Mouse (Mus musculus): Measurements from ENCODE around the gene Rnf214. TPM values are rescaled to one million over a fixed set of nuclear protein-coding genes. Genes with fewer than 3 reads are reported as not detected.

Rnf214 gene
- polyA plus RNA-seq, 1 experiment from 2014 or later = 15.9 TPM

DNA sequence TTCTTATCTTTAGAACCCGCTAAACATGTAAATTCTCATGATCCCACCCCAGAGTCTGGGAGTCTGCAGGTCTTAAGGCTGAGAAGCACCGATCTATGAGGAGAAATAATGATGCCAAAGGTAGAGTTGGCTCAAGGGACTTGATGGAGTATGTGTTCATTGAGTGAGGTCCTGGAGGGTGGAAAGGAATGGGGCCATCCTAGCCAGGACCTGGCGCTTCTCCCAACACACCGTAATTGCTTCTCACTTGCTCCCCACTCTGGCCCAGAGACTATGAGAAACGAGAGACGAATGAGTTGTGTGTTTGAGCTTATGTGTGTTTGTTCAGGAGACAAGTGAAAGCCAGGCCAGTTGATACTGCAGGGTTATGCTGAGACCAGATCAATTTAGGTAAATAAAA lies 65.3 kb downstream of the Rnf214 start:
- DNase-seq = no peak
- H3K4me2 ChIP-seq (ENCODE audit: low read depth, low read length) = peak overlapping the region; percentile 86
- no peaks in the 10 kb centered on the region for H3K9me3 ChIP-seq (ENCODE audit: low read length)
- no peak for TF ChIP-seq EP300 (IDR thresholded peaks at IDR 0.05; ENCODE audit: low read depth)
- TF ChIP-seq CTCF (IDR thresholded peaks at IDR 0.05; ENCODE audit: low read depth) = no peak
- no peaks in the 10 kb centered on the region for H3K27me3 ChIP-seq (ENCODE audit: insufficient read depth, low read length)
- no peak overlapping the region for H3K4me3 ChIP-seq (ENCODE audit: low read depth, low read length)
- H3K9ac ChIP-seq (replicated peaks) = no peak overlapping the region
- ATAC-seq = peak; percentile 47
- H3K27ac ChIP-seq (ENCODE audit: low read depth) = peak overlapping the region; percentile 51; the same call in 1 of the 2 replicates
- 66% methylated on average over 6 of the region's 6 CpGs for WGBS (ENCODE audit: insufficient replicate concordance)
- no peaks in the 10 kb centered on the region for H3K36me3 ChIP-seq (replicated peaks; ENCODE audit: insufficient read depth, low read length)
- peaks cover 33% of the 10 kb centered on the region for H3K4me1 ChIP-seq (ENCODE audit: insufficient read depth)

DNA sequence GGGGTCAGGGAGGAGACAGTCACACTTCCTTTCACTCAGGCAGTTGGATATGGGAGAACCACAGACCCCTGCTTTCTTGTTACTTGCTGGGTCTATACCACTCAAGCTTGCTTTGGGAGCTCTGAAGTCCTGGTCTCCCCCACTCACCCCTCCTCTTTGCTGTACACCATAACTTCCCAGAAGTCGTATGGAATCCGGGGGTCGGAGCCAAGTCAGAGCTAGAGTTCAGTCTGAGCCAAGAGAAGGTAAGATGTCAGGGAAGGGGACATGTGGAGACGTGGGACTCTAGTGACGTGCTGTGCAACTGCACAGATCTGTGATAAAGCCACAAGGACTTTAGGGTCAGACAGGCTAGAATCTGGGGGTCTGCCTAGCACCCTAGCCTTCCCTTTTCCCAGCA lies 66.4 kb downstream of the Rnf214 start:
- H3K4me3 ChIP-seq (ENCODE audit: low read depth, low read length) = peak overlapping the region; percentile 75
- no peak for DNase-seq
- no peaks in the 10 kb centered on the region for H3K36me3 ChIP-seq (replicated peaks; ENCODE audit: insufficient read depth, low read length)
- peaks cover 31% of the 10 kb centered on the region for H3K4me1 ChIP-seq (ENCODE audit: insufficient read depth)
- H3K27me3 ChIP-seq (ENCODE audit: insufficient read depth, low read length) = no peaks in the 10 kb centered on the region
- TF ChIP-seq EP300 (IDR thresholded peaks at IDR 0.05; ENCODE audit: low read depth) (no peak), CTCF (IDR thresholded peaks at IDR 0.05; ENCODE audit: low read depth) (no peak)
- WGBS (ENCODE audit: insufficient replicate concordance) = 58% methylated on average over 5 of the region's 5 CpGs
- peak overlapping the region; percentile 86 for H3K4me2 ChIP-seq (ENCODE audit: low read depth, low read length)
- peak overlapping the region; percentile 36; the same call in 1 of the 2 replicates for H3K27ac ChIP-seq (ENCODE audit: low read depth)
- H3K9me3 ChIP-seq (ENCODE audit: low read length) = no peaks in the 10 kb centered on the region
- H3K9ac ChIP-seq (replicated peaks) = peak overlapping the region; percentile 85
- ATAC-seq = no peak

DNA sequence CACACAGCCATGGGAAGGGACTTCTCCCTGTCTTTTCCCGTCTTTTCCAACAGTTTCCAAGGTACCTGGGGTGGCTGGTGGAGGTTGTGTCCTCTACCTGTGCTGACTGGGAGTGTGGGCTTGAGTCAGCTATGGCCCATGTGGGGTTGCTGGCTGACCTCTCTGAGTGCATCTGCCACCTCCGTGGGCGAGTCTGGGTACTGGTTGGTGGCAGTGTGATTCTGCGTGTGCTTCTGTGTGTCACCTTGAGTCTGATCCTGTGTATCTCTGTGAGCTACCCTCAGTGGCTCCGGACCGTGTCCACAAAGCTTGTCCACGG lies 66.8 kb downstream of the Rnf214 start:
- H3K4me2 ChIP-seq (ENCODE audit: low read depth, low read length) = peak overlapping the region; percentile 86
- no peaks in the 10 kb centered on the region for H3K9me3 ChIP-seq (ENCODE audit: low read length)
- peak overlapping the region; percentile 75 for H3K4me3 ChIP-seq (ENCODE audit: low read depth, low read length)
- H3K4me1 ChIP-seq (ENCODE audit: insufficient read depth) = peaks cover 31% of the 10 kb centered on the region
- no peaks in the 10 kb centered on the region for H3K36me3 ChIP-seq (replicated peaks; ENCODE audit: insufficient read depth, low read length)
- peak overlapping the region; percentile 85 for H3K9ac ChIP-seq (replicated peaks)
- 52% methylated on average over 7 of the region's 7 CpGs for WGBS (ENCODE audit: insufficient replicate concordance)
- DNase-seq = no peak
- peak overlapping the region; percentile 36; the same call in 1 of the 2 replicates for H3K27ac ChIP-seq (ENCODE audit: low read depth)
- TF ChIP-seq CTCF (IDR thresholded peaks at IDR 0.05; ENCODE audit: low read depth) (no peak), EP300 (IDR thresholded peaks at IDR 0.05; ENCODE audit: low read depth) (no peak)
- no peaks in the 10 kb centered on the region for H3K27me3 ChIP-seq (ENCODE audit: insufficient read depth, low read length)
- peak; percentile 48 for ATAC-seq

DNA sequence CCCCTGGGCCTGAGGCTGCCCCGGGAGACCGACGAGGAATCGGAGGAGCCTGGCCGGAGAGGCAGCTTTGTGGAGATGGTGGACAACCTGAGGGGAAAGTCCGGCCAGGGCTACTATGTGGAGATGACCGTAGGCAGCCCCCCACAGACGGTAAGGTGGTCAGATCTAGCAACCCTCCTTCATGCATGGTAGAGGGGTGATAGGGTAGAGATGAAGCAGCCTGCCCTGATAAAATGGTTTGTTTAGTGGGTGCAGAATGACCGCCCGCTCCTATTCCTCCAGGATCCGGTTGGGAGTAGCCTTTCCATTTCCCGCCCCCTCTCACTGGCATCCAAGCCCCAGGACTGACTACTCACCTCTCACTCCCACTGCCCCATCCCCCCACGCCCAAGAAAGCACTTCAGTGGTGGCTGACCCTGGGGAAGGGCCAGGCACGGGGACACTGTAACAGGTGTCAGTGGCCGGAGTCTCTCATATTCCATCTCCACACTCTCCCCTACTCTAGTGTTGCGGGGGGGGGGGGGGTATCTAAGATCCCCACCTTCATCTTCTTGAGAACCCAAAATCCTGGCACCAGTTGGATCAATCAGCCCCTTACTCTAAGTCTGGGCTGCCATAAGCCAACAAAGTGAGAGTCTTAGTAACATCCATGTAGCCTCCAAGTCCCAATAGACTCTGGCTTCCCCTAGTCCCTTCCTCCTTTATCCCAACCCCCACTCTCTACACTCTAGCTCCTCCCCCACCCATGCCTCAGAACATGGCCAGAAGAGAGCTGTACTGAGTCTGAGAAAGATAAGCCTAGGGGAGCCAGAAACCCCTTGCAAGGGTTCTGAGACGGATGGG lies 67.4 kb downstream of the Rnf214 start:
- H3K36me3 ChIP-seq (replicated peaks; ENCODE audit: insufficient read depth, low read length) = no peaks in the 10 kb centered on the region
- peak overlapping the region; percentile 86 for H3K4me2 ChIP-seq (ENCODE audit: low read depth, low read length)
- no peaks in the 10 kb centered on the region for H3K27me3 ChIP-seq (ENCODE audit: insufficient read depth, low read length)
- TF ChIP-seq CTCF (IDR thresholded peaks at IDR 0.05; ENCODE audit: low read depth) = no peak
- TF ChIP-seq EP300 (IDR thresholded peaks at IDR 0.05; ENCODE audit: low read depth) = no peak
- H3K9me3 ChIP-seq (ENCODE audit: low read length) = no peaks in the 10 kb centered on the region
- peak overlapping the region; percentile 75 for H3K4me3 ChIP-seq (ENCODE audit: low read depth, low read length)
- peak; percentile 39 for DNase-seq
- H3K9ac ChIP-seq (replicated peaks) = peak overlapping the region; percentile 85
- peak; percentile 56 for ATAC-seq
- WGBS (ENCODE audit: insufficient replicate concordance) = 21% methylated on average over 16 of the region's 17 CpGs
- peak overlapping the region; percentile 67 for H3K27ac ChIP-seq (ENCODE audit: low read depth)
- peaks cover 31% of the 10 kb centered on the region for H3K4me1 ChIP-seq (ENCODE audit: insufficient read depth)

DNA sequence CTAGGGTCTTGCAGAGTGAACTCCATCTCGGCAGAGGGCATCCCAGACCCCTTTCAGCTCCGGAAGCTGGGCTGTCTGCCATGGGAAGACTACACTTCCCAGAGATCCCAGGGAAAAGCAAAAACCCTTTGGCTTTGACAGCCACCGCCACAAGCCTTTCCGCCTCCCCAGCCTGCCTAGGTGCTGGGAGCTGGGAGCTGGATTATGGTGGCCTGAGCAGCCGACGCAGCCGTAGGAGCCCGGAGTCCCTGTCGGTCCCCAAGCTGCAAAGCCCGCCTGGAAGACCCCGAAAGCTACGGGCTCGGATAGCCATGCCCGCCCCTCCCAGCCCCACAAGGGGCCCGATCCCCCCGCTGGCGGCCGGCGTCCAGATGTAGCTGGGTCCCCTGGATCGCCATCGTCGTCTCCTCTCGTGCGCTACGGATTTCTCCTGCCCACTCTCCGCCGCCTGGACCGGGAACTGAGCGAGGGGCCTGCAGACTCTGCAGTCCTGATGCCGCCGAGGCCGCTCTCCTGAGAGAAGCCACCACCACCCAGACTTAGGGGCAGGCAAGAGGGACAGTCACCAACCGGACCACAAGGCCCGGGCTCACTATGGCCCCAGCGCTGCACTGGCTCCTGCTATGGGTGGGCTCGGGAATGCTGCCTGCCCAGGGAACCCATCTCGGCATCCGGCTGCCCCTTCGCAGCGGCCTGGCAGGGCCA lies 68.1 kb downstream of the Rnf214 start, which contains the start of gene Bace1:
Gene Bace1, plus strand, starts transcription at position 147 of the 705 bp plus-strand sequence.
- peaks cover 25% of the 10 kb centered on the region for H3K4me1 ChIP-seq (ENCODE audit: insufficient read depth)
- peak within 1 kb of the TSS; percentile 67 for H3K27ac ChIP-seq (ENCODE audit: low read depth)
- H3K27me3 ChIP-seq (ENCODE audit: insufficient read depth, low read length) = no peaks in the 10 kb centered on the region
- TF ChIP-seq CTCF (IDR thresholded peaks at IDR 0.05; ENCODE audit: low read depth) (peak; percentile 37), EP300 (IDR thresholded peaks at IDR 0.05; ENCODE audit: low read depth) (no peak)
- H3K4me2 ChIP-seq (ENCODE audit: low read depth, low read length) = peak within 1 kb of the TSS; percentile 86
- ATAC-seq = peak; percentile 52
- H3K36me3 ChIP-seq (replicated peaks; ENCODE audit: insufficient read depth, low read length) = no peaks in the 10 kb centered on the region
- 1% methylated on average over 40 of the region's 40 CpGs for WGBS (ENCODE audit: insufficient replicate concordance)
- H3K4me3 ChIP-seq (ENCODE audit: low read depth, low read length) = peak within 1 kb of the TSS; percentile 75
- no peaks in the 10 kb centered on the region for H3K9me3 ChIP-seq (ENCODE audit: low read length)
- peak within 1 kb of the TSS; percentile 85 for H3K9ac ChIP-seq (replicated peaks)
- DNase-seq = peak; percentile 60

DNA sequence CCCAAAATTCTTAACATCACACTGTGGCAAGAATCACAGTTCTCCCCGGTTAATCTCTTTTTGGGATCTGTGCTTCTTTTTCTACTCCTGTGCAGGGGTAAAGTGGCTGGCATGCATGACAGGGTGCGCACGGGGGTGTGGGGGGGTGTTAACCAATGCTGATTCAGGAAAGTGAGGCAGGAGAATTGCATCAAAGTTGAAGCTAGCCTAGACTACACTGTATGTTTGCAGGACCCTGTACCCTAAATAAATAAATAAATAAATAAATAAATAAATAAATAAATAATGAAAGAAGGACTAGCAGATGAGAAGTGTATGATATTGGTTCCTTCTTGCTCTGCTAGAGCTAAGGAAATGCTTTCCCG lies 68.7 kb downstream of the Rnf214 start:
- H3K9ac ChIP-seq (replicated peaks) = no peak overlapping the region
- ATAC-seq = no peak
- no peak overlapping the region for H3K27ac ChIP-seq (ENCODE audit: low read depth)
- H3K36me3 ChIP-seq (replicated peaks; ENCODE audit: insufficient read depth, low read length) = no peaks in the 10 kb centered on the region
- H3K27me3 ChIP-seq (ENCODE audit: insufficient read depth, low read length) = no peaks in the 10 kb centered on the region
- no peak for DNase-seq
- peaks cover 20% of the 10 kb centered on the region for H3K4me1 ChIP-seq (ENCODE audit: insufficient read depth)
- no peaks in the 10 kb centered on the region for H3K9me3 ChIP-seq (ENCODE audit: low read length)
- 27% methylated on average over 4 of the region's 4 CpGs for WGBS (ENCODE audit: insufficient replicate concordance)
- TF ChIP-seq EP300 (IDR thresholded peaks at IDR 0.05; ENCODE audit: low read depth) = no peak
- TF ChIP-seq CTCF (IDR thresholded peaks at IDR 0.05; ENCODE audit: low read depth) = no peak
- H3K4me2 ChIP-seq (ENCODE audit: low read depth, low read length) = peak overlapping the region; percentile 86
- H3K4me3 ChIP-seq (ENCODE audit: low read depth, low read length) = peak overlapping the region; percentile 75

Measured in liver, postnatal 0 days (tissue).